Mouse (Mus musculus) forebrain, postnatal 0 days (tissue): ENCODE data around the gene Nfkbiz. TPM values are rescaled to one million over a fixed set of nuclear protein-coding genes. Genes with fewer than 3 reads are reported as not detected.

Source experiments
- ATAC-seq: fragments of 200-750 bp; cut with Nextera tagmentation; 2 replicates; pipeline ENCODE4 v1.8.0; 2017; ENCODE audit warnings: mild to moderate bottlenecking, moderate library complexity
- DNase-seq: peaks from one replicate; pipeline ENCODE4 v3.0.0-alpha.2; 2015
- H3K27ac ChIP-seq: fragments of 300-500 bp; sonication (generic); 2 replicates; pipeline ENCODE4 v1.5.1; 2014; ENCODE audit warnings: low read depth, mild to moderate bottlenecking, antibody characterized with exemption, low read length, moderate library complexity, mixed read lengths
- H3K27me3 ChIP-seq: fragments of 300-500 bp; sonication (generic); 2 replicates; pipeline ENCODE4 v1.6.1; 2014; ENCODE audit warnings: mild to moderate bottlenecking, low read length, mixed read lengths; ENCODE audit not compliant: insufficient read depth
- H3K36me3 ChIP-seq: fragments of 300-500 bp; sonication (generic); 2 replicates; pipeline ENCODE4 v1.6.1; 2014; ENCODE audit warnings: mild to moderate bottlenecking, moderate library complexity; ENCODE audit not compliant: insufficient read depth
- H3K4me1 ChIP-seq: fragments of 300-500 bp; sonication (generic); 2 replicates; pipeline ENCODE4 v1.6.1; 2014; ENCODE audit warnings: antibody characterized with exemption; ENCODE audit not compliant: insufficient read depth
- H3K4me2 ChIP-seq: fragments of 300-500 bp; sonication (generic); 2 replicates; pipeline ENCODE4 v1.6.1; 2014; ENCODE audit warnings: low read depth, mild to moderate bottlenecking, moderate library complexity
- H3K4me3 ChIP-seq: fragments of 300-500 bp; sonication (generic); 2 replicates; pipeline ENCODE4 v1.5.1; 2014; ENCODE audit warnings: low read depth, low read length, mixed read lengths
- H3K9ac ChIP-seq: fragments of 300-500 bp; sonication (generic); 2 replicates; pipeline ENCODE4 v1.6.1; 2014; ENCODE audit warnings: mild to moderate bottlenecking
- H3K9me3 ChIP-seq: fragments of 300-500 bp; sonication (generic); 2 replicates; pipeline ENCODE4 v1.6.1; 2016; ENCODE audit warnings: low read length
- CTCF ChIP-seq: sonication (generic); IDR thresholded peaks from 2 replicates; pipeline ENCODE4 v1.5.1; 2016; ENCODE audit warnings: antibody characterized with exemption, control low read depth, low read depth
- WGBS: fragments of 180-500 bp; shearing (Covaris S2); extraction: QIAGEN DNeasy Blood & Tissue Kit; methylation state at CpG from one replicate; pipeline ENCODE4 v1.1.7; 2014; 5-methylcytosine and 5-hydroxymethylcytosine counted together
- polyA plus RNA-seq: library from polyadenylated mRNA; unstranded; fragments of >200 nt; fragmentation: Nextera tagmentation; extraction: Ambion mirVana; gene quantifications from 2 replicates; pipeline ENCODE4 v1.2.1, GENCODE M21; 2015
- total RNA-seq: library from RNA; depleted of rRNA; stranded (reverse); fragments of >200 nt; gene quantifications from 2 replicates; pipeline ENCODE4 v1.2.3, GENCODE M21; 2014; rRNA removed

The Nfkbiz gene
- total and polyA plus RNA-seq, 2 experiments from 2014 or later: 1.5 to 2.4 TPM

DNA sequence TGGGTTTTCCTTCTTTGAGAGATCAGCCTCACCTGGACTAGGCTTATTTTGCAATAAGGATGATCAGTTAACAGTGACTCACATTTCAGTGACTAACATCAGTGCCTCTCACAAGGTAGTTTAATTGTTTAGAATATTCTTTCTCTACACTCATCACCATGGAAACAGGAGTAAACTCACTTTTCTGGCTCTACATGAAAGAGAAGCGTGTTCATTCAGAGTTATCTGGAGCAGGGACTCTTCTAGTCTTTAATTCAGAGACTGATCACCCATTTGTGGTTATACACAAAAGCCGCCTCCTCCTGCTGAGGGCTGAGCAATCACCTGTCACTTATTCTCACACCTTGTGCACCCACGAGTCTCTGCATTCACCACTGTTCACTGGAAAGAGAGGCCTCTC, 68.5 kb downstream of the Nfkbiz start:
- H3K36me3 ChIP-seq: no peaks in the 10 kb centered on the region
- H3K9me3 ChIP-seq: no peaks in the 10 kb centered on the region
- no peak overlapping the region for H3K9ac ChIP-seq
- no peak overlapping the region for H3K27ac ChIP-seq
- H3K27me3 ChIP-seq: no peaks in the 10 kb centered on the region
- no peak for TF ChIP-seq CTCF
- DNase-seq (peak; percentile 16), ATAC-seq (peak; percentile 71)
- no peaks in the 10 kb centered on the region for H3K4me1 ChIP-seq
- 61% methylated on average over 3 of the region's 3 CpGs for WGBS
- no peak overlapping the region for H3K4me2 ChIP-seq
- no peak overlapping the region for H3K4me3 ChIP-seq

Other genes with a start within 250 kb of the Nfkbiz start
- gene Nxpe3, start 56.4 kb upstream of the Nfkbiz start, total RNA-seq: 1.8 and 2.2 TPM in 2 replicates
- 0.50 and 1.2 TPM in 2 replicates for gene Nxpe3, start 56.4 kb upstream of the Nfkbiz start, polyA plus RNA-seq
- 9.4 and 10.0 TPM in 2 replicates for gene Cep97, start 96.0 kb upstream of the Nfkbiz start, total RNA-seq
- gene Cep97, start 96.0 kb upstream of the Nfkbiz start, polyA plus RNA-seq: 6.5 and 7.3 TPM in 2 replicates
- 576 and 901 TPM in 2 replicates for gene Rpl24, start 127.4 kb upstream of the Nfkbiz start, total RNA-seq
- gene Rpl24, start 127.4 kb upstream of the Nfkbiz start, polyA plus RNA-seq: 584 and 740 TPM in 2 replicates
- gene Zbtb11, start 135.0 kb upstream of the Nfkbiz start, total RNA-seq: 22.3 and 23.7 TPM in 2 replicates
- gene Zbtb11, start 135.0 kb upstream of the Nfkbiz start, polyA plus RNA-seq: 9.9 and 15.6 TPM in 2 replicates
- gene Pcnp, start 190.8 kb upstream of the Nfkbiz start, total RNA-seq: 92.8 and 106 TPM in 2 replicates
- 231 and 236 TPM in 2 replicates for gene Pcnp, start 190.8 kb upstream of the Nfkbiz start, polyA plus RNA-seq
- gene Trmt10c, start 198.9 kb upstream of the Nfkbiz start, total RNA-seq: 16.1 and 20.5 TPM in 2 replicates
- 16.8 and 19.3 TPM in 2 replicates for gene Trmt10c, start 198.9 kb upstream of the Nfkbiz start, polyA plus RNA-seq
- 28.9 and 35.0 TPM in 2 replicates for gene Senp7, start 209.4 kb upstream of the Nfkbiz start, total RNA-seq
- 26.2 and 32.8 TPM in 2 replicates for gene Senp7, start 209.4 kb upstream of the Nfkbiz start, polyA plus RNA-seq